Mouse (Mus musculus): ENCODE measurements around the gene Gm3448.

GRCm38 (mm10) chr17:15059646-15060045, 18.3 kb upstream of the Gm3448 start:
- TF ChIP-seq POLR2A (IDR thresholded peaks at IDR 0.05; ENCODE audit: borderline replicate concordance, insufficient read depth, low read length): no peak
- no peak for TF ChIP-seq CTCF (IDR thresholded peaks at IDR 0.05; ENCODE audit: borderline replicate concordance, insufficient read depth, low read depth, low read length)
